Mouse (Mus musculus) hindbrain, embryonic 14.5 days (tissue): ENCODE data around the gene Ndufs3. TPM values are rescaled to one million over a fixed set of nuclear protein-coding genes. Genes with fewer than 3 reads are reported as not detected.
A peak's percentile ranks its signal among the peaks of the same experiment; 100 is the strongest.

ENCODE experiments used
- ATAC-seq: fragments of 200-750 bp; cut with Nextera tagmentation; 2 replicates; pipeline ENCODE4 v1.8.0; 2017; ENCODE audit warnings: moderate number of reproducible peaks, mild to moderate bottlenecking, moderate TSS enrichment, moderate library complexity; ENCODE audit not compliant: low FRiP score
- DNase-seq: peaks from one replicate; pipeline ENCODE4 v3.0.0-alpha.2; 2015; ENCODE audit warnings: low spot score
- H3K27ac ChIP-seq: fragments of 300-500 bp; sonication (generic); 2 replicates; pipeline ENCODE4 v1.5.1; 2014; ENCODE audit warnings: mild to moderate bottlenecking, moderate library complexity
- H3K27me3 ChIP-seq: fragments of 300-500 bp; sonication (generic); 2 replicates; pipeline ENCODE4 v1.6.1; 2014; ENCODE audit warnings: mild to moderate bottlenecking, low read length, mixed read lengths; ENCODE audit not compliant: control insufficient read depth, insufficient read depth
- H3K36me3 ChIP-seq: fragments of 300-500 bp; sonication (generic); replicated peaks from 2 replicates; pipeline ENCODE4 v1.6.1; 2014; ENCODE audit not compliant: control insufficient read depth, insufficient read depth
- H3K4me1 ChIP-seq: fragments of 300-500 bp; sonication (generic); replicated peaks from 2 replicates; pipeline ENCODE4 v1.6.1; 2014; ENCODE audit warnings: antibody characterized with exemption, low read length, mixed read lengths; ENCODE audit not compliant: control insufficient read depth, insufficient read depth
- H3K4me2 ChIP-seq: fragments of 300-500 bp; sonication (generic); replicated peaks from 2 replicates; pipeline ENCODE4 v1.6.1; 2014; ENCODE audit warnings: mild to moderate bottlenecking, moderate library complexity
- H3K4me3 ChIP-seq: fragments of 300-500 bp; sonication (generic); replicated peaks from 2 replicates; pipeline ENCODE4 v1.5.1; 2014; ENCODE audit warnings: mild to moderate bottlenecking, low read length
- H3K9ac ChIP-seq: fragments of 300-500 bp; sonication (generic); 2 replicates; pipeline ENCODE4 v1.6.1; 2014
- H3K9me3 ChIP-seq: fragments of 300-500 bp; sonication (generic); 2 replicates; pipeline ENCODE4 v1.6.1; 2016; ENCODE audit warnings: low read length; ENCODE audit not compliant: control insufficient read depth
- WGBS: fragments of 180-500 bp; shearing (Covaris S2); extraction: QIAGEN DNeasy Blood & Tissue Kit; methylation state at CpG from one replicate; pipeline ENCODE4 v1.1.7; 2014; 5-methylcytosine and 5-hydroxymethylcytosine counted together
- polyA plus RNA-seq: library from polyadenylated mRNA; unstranded; fragments of >200 nt; fragmentation: Nextera tagmentation; extraction: Ambion mirVana; gene quantifications from 2 replicates; pipeline ENCODE4 v1.2.1, GENCODE M21; 2014

The Ndufs3 gene
- 216 and 227 TPM in 2 replicates for polyA plus RNA-seq

DNA sequence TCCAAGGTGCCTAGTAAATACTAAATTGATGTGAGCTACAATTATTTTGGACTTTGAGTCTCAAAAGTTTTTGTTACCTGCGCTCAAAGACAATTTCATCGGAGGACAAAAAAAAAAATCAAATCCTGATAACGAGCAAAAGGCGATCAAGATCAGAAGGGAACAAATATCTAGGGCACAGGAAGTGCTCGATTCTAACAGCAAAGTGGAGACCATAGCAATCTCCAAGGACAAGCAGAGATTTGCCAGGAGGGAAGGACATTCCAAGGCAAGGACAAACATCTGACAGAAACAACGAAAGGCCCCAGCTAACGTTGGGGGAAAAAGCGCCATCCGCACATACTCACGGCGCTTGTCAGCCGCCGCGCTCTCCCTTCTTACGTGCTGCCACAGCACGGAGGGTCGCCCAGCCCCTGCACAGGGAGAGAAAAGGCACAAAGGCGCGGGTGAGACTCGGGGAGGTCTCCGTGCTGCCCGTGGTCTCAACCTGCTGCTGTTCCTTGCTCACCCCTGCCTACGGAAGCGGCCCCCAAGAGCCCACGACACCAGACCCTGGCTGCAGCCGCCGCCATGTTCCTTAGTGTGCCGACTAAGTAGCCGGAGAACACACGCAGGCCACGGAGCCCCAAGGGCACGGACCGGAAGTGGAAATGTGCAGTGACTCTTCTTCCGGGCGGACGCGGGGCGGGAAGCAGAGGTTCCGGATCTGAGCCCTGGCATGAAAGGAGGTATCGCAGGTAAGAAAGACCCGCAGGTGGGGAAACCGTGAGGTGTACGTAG lies at the start of gene Ndufs3, which contains the start of gene Kbtbd4:
Ndufs3 (minus strand) TSS at position 752 of the 780 bp plus-strand sequence.
Kbtbd4 (plus strand) TSS at position 665 of the 780 bp plus-strand sequence.
- under 1% methylated on average over 42 of the region's 43 CpGs for WGBS
- Histone ChIP-seq H3K4me3 (peak within 1 kb of the TSS; percentile 92), H3K9ac (peak within 1 kb of the TSS; percentile 97), H3K9me3 (no peaks in the 10 kb centered on the region), H3K27ac (peak within 1 kb of the TSS; percentile 95), H3K27me3 (no peaks in the 10 kb centered on the region), H3K4me1 (peaks cover 32% of the 10 kb centered on the region), H3K36me3 (peaks cover 58% of the 10 kb centered on the region), H3K4me2 (peak within 1 kb of the TSS; percentile 61)
- ATAC-seq: peak; percentile 93
- peak; percentile 92 for DNase-seq

DNA sequence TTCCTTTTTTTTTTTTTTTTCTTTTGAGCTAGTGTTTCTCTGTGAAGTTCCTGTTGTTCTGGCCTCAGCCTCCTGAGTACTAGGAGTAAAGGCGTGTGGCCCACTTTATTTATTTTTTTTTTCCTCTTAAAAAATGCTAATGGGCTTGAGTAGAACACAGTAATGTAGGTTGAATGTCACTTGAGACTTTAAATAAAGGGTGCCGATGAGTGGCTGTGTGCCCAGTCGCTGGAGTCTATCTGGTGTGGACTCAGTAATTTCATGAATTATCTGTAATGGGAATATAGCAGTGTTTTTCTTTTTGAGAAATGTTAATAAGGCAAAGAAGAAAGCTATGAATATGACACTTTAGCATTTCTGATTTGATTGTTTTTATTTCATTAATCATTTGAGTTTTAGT lies 48.8 kb upstream of the Ndufs3 start:
- Histone ChIP-seq H3K36me3 (0 out of 2 replicates have a peak, but pooled peaks cover 6% of the 10 kb centered on the region), H3K4me1 (peaks cover 14% of the 10 kb centered on the region), H3K27ac (no peak overlapping the region), H3K27me3 (no peaks in the 10 kb centered on the region), H3K9me3 (no peaks in the 10 kb centered on the region), H3K4me3 (no peak overlapping the region), H3K4me2 (no peak overlapping the region), H3K9ac (no peak overlapping the region)
- ATAC-seq (no peak), DNase-seq (no peak)
- 60% methylated on average over 3 of the region's 3 CpGs for WGBS

DNA sequence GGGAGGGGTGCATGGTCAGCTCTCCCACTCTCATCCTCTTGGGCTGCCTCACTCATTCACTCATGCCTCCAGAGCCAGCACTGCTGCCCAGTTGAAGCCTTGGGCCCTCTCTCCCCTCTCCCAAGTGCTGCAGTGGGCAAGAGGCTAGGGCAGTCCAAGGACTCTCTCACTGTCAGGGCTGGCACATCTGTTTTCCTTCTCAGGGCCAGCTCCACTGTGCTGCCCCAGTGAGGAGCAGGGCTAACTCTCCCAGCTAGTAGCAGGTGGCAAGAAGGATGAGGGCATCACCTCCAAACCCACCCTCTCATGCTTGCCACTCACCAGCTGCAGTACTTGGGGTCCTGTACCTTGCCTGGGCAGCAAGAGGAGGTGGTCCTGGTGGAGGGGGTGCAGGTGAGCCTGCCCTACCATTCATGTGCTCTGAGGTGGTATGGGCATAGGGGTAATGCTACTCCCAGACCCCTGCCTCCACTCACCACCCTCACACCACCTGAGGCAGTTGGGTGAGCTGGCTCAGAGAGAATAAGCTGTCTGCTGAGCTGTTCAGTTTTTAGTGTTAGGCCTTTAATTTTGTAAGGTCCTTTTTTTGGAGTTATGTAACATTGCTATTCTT lies 46.1 kb upstream of the Ndufs3 start:
- H3K9me3 ChIP-seq: no peaks in the 10 kb centered on the region
- ATAC-seq (peak; percentile 17; the same call in 1 of the 2 replicates), DNase-seq (no peak)
- no peak overlapping the region for H3K4me2 ChIP-seq
- no peak overlapping the region for H3K27ac ChIP-seq
- 0 out of 2 replicates have a peak, but pooled peaks cover 6% of the 10 kb centered on the region for H3K36me3 ChIP-seq
- H3K4me1 ChIP-seq: peaks cover 5% of the 10 kb centered on the region
- no peak overlapping the region for H3K4me3 ChIP-seq
- no peaks in the 10 kb centered on the region for H3K27me3 ChIP-seq
- no peak overlapping the region for H3K9ac ChIP-seq

DNA sequence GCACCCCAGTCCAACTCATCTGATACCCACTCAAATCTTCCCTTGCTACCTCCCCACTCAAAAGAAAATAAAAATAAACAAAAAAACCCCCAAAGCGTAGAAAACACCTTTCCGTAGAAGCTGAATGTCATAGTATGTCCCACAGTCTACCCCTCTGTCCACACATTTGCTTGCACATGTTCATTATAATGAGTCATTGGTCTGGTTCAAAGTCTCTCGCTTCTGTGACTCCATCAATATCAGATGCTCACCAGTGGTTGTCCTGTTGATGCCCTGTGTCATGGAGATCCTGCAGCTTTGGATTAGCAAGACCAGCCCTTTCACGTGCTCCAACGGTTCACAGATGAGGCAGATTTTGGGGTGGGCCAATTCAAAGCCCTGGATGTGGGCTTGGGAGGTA lies 45.5 kb upstream of the Ndufs3 start:
- no peaks in the 10 kb centered on the region for H3K9me3 ChIP-seq
- WGBS: 85% methylated on average over 5 of the region's 5 CpGs
- H3K4me2 ChIP-seq: no peak overlapping the region
- H3K36me3 ChIP-seq: 0 out of 2 replicates have a peak, but pooled peaks cover 6% of the 10 kb centered on the region
- H3K4me3 ChIP-seq: no peak overlapping the region
- no peak overlapping the region for H3K9ac ChIP-seq
- no peak for ATAC-seq
- DNase-seq: no peak
- no peaks in the 10 kb centered on the region for H3K27me3 ChIP-seq
- H3K4me1 ChIP-seq: no peaks in the 10 kb centered on the region
- H3K27ac ChIP-seq: no peak overlapping the region

DNA sequence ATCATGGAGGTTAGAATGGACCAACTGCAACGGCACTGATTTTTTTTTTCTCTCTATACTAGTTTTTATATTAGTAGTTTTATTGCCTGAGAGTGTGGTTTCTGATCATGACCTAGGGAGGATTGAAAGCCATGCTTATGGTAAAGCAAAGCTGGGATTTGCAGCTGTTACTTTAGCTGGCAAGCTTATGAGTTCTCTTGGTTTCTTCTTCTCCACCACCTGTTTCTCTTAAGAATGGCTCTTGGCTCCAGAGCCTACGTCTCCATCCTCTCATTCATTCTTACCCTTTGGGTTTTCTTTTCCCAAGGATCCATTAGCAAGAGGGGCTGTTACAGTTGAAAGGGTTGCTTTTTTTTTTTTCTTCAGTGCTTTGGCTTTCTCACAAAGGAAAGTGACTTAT lies 37.1 kb upstream of the Ndufs3 start:
- Histone ChIP-seq H3K36me3 (no peaks in the 10 kb centered on the region), H3K4me1 (peaks cover 24% of the 10 kb centered on the region), H3K27ac (no peak overlapping the region), H3K9ac (peak overlapping the region; percentile 90), H3K9me3 (no peaks in the 10 kb centered on the region), H3K4me3 (peak overlapping the region; percentile 93), H3K27me3 (no peaks in the 10 kb centered on the region), H3K4me2 (peak overlapping the region; percentile 68)
- ATAC-seq (no peak), DNase-seq (no peak)
- 42% methylated on average over 2 of the region's 2 CpGs for WGBS

DNA sequence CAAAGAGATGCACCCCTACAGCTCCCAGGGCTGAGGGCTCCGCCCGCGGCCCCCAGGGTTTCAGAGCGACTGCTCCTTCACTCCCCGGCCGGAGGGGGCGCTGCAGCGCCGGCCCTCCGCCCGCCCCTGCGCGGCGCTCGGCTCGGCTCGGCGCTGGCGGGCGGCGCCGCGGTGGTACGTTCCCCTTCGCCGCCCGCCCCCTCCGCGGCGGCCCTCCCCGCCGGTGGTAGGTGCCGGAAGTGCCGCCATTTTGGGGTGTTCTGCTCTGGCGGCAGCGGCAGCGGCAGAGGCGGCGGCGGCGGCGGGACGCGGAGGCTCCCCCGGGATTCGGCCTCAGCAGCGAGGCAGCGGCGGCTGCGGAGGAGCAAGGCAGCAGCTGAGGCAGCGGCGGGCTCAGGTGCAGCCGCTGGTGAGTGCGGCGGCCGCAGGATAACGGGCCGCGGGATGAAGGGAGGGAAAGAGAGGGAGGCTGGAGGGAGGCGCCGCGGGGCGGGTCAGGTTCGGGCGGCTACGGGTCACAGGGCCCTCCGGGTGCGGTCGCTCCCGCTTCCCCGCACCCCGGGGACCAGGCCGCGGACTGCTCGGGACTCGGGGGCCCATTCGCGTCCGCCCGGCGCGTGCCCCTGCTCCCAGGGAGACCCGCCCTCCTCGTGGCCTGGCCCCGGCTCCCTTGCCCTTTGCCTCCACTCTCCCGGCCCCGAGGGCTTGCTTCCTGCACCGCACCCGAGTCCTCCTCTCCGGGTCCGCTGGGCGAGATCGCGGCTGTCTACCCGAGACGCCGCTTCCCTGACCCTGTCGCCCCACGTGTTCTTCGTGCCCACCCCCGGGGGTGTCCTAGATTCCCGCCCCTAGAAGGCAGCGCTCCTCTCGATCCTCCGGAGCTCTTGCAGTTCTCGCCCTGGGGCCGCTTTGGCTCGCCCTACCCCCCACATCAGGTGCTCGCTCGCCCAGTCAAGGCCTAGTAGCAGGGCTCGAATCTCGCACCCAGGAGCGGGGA lies 35.9 kb upstream of the Ndufs3 start, which contains the start of gene Celf1:
Celf1 (plus strand) TSS at position 150 of the 997 bp plus-strand sequence.
- H3K4me2 ChIP-seq: peak within 1 kb of the TSS; percentile 68
- peak within 1 kb of the TSS; percentile 90 for H3K9ac ChIP-seq
- peaks cover 24% of the 10 kb centered on the region for H3K4me1 ChIP-seq
- DNase-seq: peak; percentile 87
- H3K27ac ChIP-seq: peak within 1 kb of the TSS; percentile 88
- ATAC-seq: peak; percentile 96
- H3K4me3 ChIP-seq: peak within 1 kb of the TSS; percentile 93
- no peaks in the 10 kb centered on the region for H3K36me3 ChIP-seq
- under 1% methylated on average over 89 of the region's 113 CpGs for WGBS
- no peaks in the 10 kb centered on the region for H3K27me3 ChIP-seq
- no peaks in the 10 kb centered on the region for H3K9me3 ChIP-seq

DNA sequence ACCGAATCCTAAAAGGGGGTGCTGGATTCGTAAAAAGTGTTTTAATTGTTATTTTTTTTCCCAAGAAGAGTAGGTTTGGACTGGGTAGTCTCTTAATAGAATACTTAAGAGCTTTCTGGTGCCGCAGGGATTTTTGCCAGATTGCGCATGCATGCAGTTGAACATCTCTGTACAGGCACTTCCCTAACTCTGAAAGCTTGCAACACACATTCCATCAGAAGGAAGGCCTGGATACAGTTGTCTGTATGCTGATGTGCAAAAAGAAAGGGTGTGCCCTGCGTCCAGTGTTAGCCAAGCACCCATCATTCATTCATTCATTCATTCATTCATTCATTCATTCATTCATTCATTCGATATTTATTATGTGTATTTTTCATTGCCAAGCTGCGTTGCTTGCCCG lies 35.1 kb upstream of the Ndufs3 start:
- no peaks in the 10 kb centered on the region for H3K27me3 ChIP-seq
- H3K4me1 ChIP-seq: peaks cover 21% of the 10 kb centered on the region
- H3K9ac ChIP-seq: peak overlapping the region; percentile 90
- DNase-seq (peak; percentile 48), ATAC-seq (peak; percentile 71)
- 49% methylated on average over 8 of the region's 8 CpGs for WGBS
- peak overlapping the region; percentile 93 for H3K4me3 ChIP-seq
- H3K27ac ChIP-seq: peak overlapping the region; percentile 88
- H3K9me3 ChIP-seq: no peaks in the 10 kb centered on the region
- H3K36me3 ChIP-seq: no peaks in the 10 kb centered on the region
- H3K4me2 ChIP-seq: peak overlapping the region; percentile 68

DNA sequence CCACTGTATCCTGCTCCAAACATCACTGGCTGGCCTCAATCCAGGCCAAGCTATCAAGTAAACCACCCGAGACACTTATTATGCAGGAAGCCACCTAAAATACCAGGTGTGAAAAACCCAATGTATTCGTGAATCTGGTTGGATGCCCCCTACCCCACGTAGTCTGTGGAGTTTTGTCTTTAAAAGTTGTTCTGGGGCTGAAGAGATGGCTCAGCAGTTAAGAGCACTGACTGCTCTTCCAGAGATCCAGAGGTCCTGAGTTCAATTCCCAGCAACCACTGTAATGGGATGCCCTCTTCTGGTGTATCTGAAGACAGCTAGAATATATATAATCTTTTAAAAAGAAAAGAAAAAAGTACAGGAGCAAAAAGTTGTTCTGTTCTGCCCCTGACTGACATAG lies 33.7 kb upstream of the Ndufs3 start:
- Histone ChIP-seq H3K4me3 (no peak overlapping the region), H3K27me3 (no peaks in the 10 kb centered on the region), H3K36me3 (no peaks in the 10 kb centered on the region), H3K9me3 (no peaks in the 10 kb centered on the region), H3K27ac (no peak overlapping the region), H3K9ac (no peak overlapping the region), H3K4me1 (peaks cover 20% of the 10 kb centered on the region), H3K4me2 (no peak overlapping the region)
- ATAC-seq (no peak), DNase-seq (no peak)
- WGBS: 82% methylated on average over 3 of the region's 3 CpGs
